Mouse (Mus musculus): Measurements from ENCODE around the gene Olfr568. TPM values are rescaled to one million over a fixed set of nuclear protein-coding genes. Genes with fewer than 3 reads are reported as not detected.

The Olfr568 gene
- polyA plus RNA-seq, 1 experiment from 2014 or later = not detected

Other genes with a start within 250 kb of the Olfr568 start
- gene Olfr554, start 238.7 kb upstream of the Olfr568 start, polyA plus RNA-seq (2015; fragmentation: Nextera tagmentation; extraction: Ambion mirVana) = not detected in 2 replicates
- not detected in 2 replicates for gene Olfr555, start 218.3 kb upstream of the Olfr568 start, polyA plus RNA-seq (2015; fragmentation: Nextera tagmentation; extraction: Ambion mirVana)
- not detected in 2 replicates for gene Olfr556, start 212.2 kb upstream of the Olfr568 start, polyA plus RNA-seq (2015; fragmentation: Nextera tagmentation; extraction: Ambion mirVana)
- 7.3 and 8.0 TPM in 2 replicates for gene Trim68, start 189.8 kb upstream of the Olfr568 start, polyA plus RNA-seq (2015; fragmentation: Nextera tagmentation; extraction: Ambion mirVana)
- gene Olfr557, start 181.2 kb upstream of the Olfr568 start, polyA plus RNA-seq (2015; fragmentation: Nextera tagmentation; extraction: Ambion mirVana) = not detected in 2 replicates
- gene Olfr558, start 174.9 kb upstream of the Olfr568 start, polyA plus RNA-seq (2015; fragmentation: Nextera tagmentation; extraction: Ambion mirVana) = 0.07 TPM in 1 of 2 replicates, not detected in the other
- not detected in 2 replicates for gene Olfr33, start 158.1 kb upstream of the Olfr568 start, polyA plus RNA-seq (2015; fragmentation: Nextera tagmentation; extraction: Ambion mirVana)
- gene Olfr559, start 149.6 kb upstream of the Olfr568 start, polyA plus RNA-seq (2015; fragmentation: Nextera tagmentation; extraction: Ambion mirVana) = not detected in 2 replicates
- not detected in 2 replicates for gene Olfr560, start 117.8 kb upstream of the Olfr568 start, polyA plus RNA-seq (2015; fragmentation: Nextera tagmentation; extraction: Ambion mirVana)
- not detected in 2 replicates for gene Olfr78, start 117.7 kb upstream of the Olfr568 start, polyA plus RNA-seq (2015; fragmentation: Nextera tagmentation; extraction: Ambion mirVana)
- gene Olfr561, start 105.9 kb upstream of the Olfr568 start, polyA plus RNA-seq (2015; fragmentation: Nextera tagmentation; extraction: Ambion mirVana) = not detected in 2 replicates
- not detected in 2 replicates for gene Olfr564, start 73.6 kb upstream of the Olfr568 start, polyA plus RNA-seq (2015; fragmentation: Nextera tagmentation; extraction: Ambion mirVana)
- gene Olfr566, start 18.4 kb upstream of the Olfr568 start, polyA plus RNA-seq (2015; fragmentation: Nextera tagmentation; extraction: Ambion mirVana) = not detected in 2 replicates
- gene Olfr569, start 13.8 kb downstream of the Olfr568 start, polyA plus RNA-seq (2015; fragmentation: Nextera tagmentation; extraction: Ambion mirVana) = not detected in 2 replicates
- not detected in 2 replicates for gene Olfr570, start 17.5 kb downstream of the Olfr568 start, polyA plus RNA-seq (2015; fragmentation: Nextera tagmentation; extraction: Ambion mirVana)
- not detected in 2 replicates for gene Olfr571, start 40.4 kb downstream of the Olfr568 start, polyA plus RNA-seq (2015; fragmentation: Nextera tagmentation; extraction: Ambion mirVana)
- not detected in 2 replicates for gene Olfr572, start 47.3 kb downstream of the Olfr568 start, polyA plus RNA-seq (2015; fragmentation: Nextera tagmentation; extraction: Ambion mirVana)
- gene Olfr573-ps1, start 65.5 kb downstream of the Olfr568 start, polyA plus RNA-seq (2015; fragmentation: Nextera tagmentation; extraction: Ambion mirVana) = not detected in 2 replicates
- not detected in 2 replicates for gene Olfr574, start 71.3 kb downstream of the Olfr568 start, polyA plus RNA-seq (2015; fragmentation: Nextera tagmentation; extraction: Ambion mirVana)
- not detected in 2 replicates for gene Olfr575, start 81.7 kb downstream of the Olfr568 start, polyA plus RNA-seq (2015; fragmentation: Nextera tagmentation; extraction: Ambion mirVana)
- not detected in 2 replicates for gene Olfr576, start 85.5 kb downstream of the Olfr568 start, polyA plus RNA-seq (2015; fragmentation: Nextera tagmentation; extraction: Ambion mirVana)
- gene Olfr577, start 98.8 kb downstream of the Olfr568 start, polyA plus RNA-seq (2015; fragmentation: Nextera tagmentation; extraction: Ambion mirVana) = not detected in 2 replicates
- not detected in 2 replicates for gene Olfr578, start 112.2 kb downstream of the Olfr568 start, polyA plus RNA-seq (2015; fragmentation: Nextera tagmentation; extraction: Ambion mirVana)
- not detected in 2 replicates for gene Olfr582, start 160.9 kb downstream of the Olfr568 start, polyA plus RNA-seq (2015; fragmentation: Nextera tagmentation; extraction: Ambion mirVana)
- not detected in 2 replicates for gene Olfr583, start 174.2 kb downstream of the Olfr568 start, polyA plus RNA-seq (2015; fragmentation: Nextera tagmentation; extraction: Ambion mirVana)
- not detected in 2 replicates for gene Olfr584, start 204.8 kb downstream of the Olfr568 start, polyA plus RNA-seq (2015; fragmentation: Nextera tagmentation; extraction: Ambion mirVana)
- not detected in 2 replicates for gene Olfr585, start 220.6 kb downstream of the Olfr568 start, polyA plus RNA-seq (2015; fragmentation: Nextera tagmentation; extraction: Ambion mirVana)
- not detected in 2 replicates for gene Olfr586, start 248.5 kb downstream of the Olfr568 start, polyA plus RNA-seq (2015; fragmentation: Nextera tagmentation; extraction: Ambion mirVana)